Mouse (Mus musculus) erythroblast, embryonic 14.5 days (primary cell): ENCODE data around the gene Olfr557. TPM values are rescaled to one million over a fixed set of nuclear protein-coding genes. Genes with fewer than 3 reads are reported as not detected.

Source experiments
- H3K27me3 ChIP-seq: 2 replicates; pipeline ENCODE4 v1.6.1; 2012; ENCODE audit warnings: inconsistent platforms; ENCODE audit not compliant: control insufficient read depth
- H3K36me3 ChIP-seq: 2 replicates; pipeline ENCODE4 v1.6.1; 2012; ENCODE audit warnings: mild to moderate bottlenecking, inconsistent platforms; ENCODE audit not compliant: control insufficient read depth
- H3K4me1 ChIP-seq: 2 replicates; pipeline ENCODE4 v1.6.1; 2012; ENCODE audit warnings: inconsistent platforms; ENCODE audit not compliant: control insufficient read depth
- H3K4me3 ChIP-seq: replicated peaks from 2 replicates; pipeline ENCODE3; 2012; ENCODE audit warnings: moderate library complexity, mild to moderate bottlenecking, inconsistent platforms
- H3K9me3 ChIP-seq: 2 replicates; pipeline ENCODE4 v1.6.1; 2012; ENCODE audit warnings: low read length, inconsistent platforms, mixed read lengths; ENCODE audit not compliant: control insufficient read depth
- GATA1 ChIP-seq: IDR thresholded peaks from 2 replicates; pipeline ENCODE4 v1.6.1; 2012; ENCODE audit warnings: low read length, inconsistent platforms, mixed read lengths
- TAL1 ChIP-seq: IDR thresholded peaks from 3 replicates; pipeline ENCODE4 v1.6.1; 2012; ENCODE audit warnings: low read length, inconsistent platforms, mixed read lengths
- polyA plus RNA-seq: library from polyadenylated mRNA; stranded (reverse); fragments of >175 nt; gene quantifications from 2 replicates; pipeline ENCODE4 v1.2.3, GENCODE M21; 2012

The Olfr557 gene
- not detected in 2 replicates for polyA plus RNA-seq

DNA sequence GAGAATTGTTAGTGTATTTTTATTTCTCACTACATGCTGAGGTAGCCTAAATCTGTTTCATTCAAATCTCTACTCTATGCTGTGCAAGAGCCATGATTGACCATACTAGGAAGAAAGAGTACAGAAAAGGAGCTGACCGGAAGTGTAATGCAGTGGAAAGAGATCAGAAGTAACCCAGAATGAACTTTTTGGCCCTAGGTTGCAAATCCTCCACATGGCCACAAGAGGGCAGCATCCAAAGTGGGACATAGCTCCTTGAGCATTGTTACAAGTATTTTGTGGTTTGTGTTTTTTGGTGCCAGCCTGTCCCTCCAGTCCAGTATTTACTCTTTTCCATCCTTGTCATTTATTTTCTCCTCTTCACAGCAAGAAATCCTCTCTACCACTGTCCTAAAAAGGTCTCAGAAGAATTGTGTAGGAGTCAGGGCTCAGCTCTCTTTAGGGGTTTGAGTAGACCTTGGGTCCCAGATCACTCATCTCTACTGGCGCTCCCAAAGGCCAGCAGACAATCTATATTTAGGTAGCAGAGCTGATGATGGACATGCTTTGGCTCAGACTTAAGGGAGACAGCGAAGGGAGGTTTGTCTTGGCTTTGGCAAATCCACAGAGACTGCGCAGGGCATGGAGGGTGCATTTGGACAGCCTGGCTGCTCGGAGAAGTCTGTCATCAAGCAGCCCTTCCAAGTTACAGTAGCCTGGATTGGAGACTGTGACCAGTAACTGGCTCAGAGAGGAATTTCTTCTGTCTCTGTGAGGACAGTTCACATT is at the start of gene Olfr557:
Gene Olfr557 (plus strand): TSS at position 553 of the 768 bp plus-strand sequence.
- H3K27me3 ChIP-seq, result no peaks in the 10 kb centered on the region

DNA sequence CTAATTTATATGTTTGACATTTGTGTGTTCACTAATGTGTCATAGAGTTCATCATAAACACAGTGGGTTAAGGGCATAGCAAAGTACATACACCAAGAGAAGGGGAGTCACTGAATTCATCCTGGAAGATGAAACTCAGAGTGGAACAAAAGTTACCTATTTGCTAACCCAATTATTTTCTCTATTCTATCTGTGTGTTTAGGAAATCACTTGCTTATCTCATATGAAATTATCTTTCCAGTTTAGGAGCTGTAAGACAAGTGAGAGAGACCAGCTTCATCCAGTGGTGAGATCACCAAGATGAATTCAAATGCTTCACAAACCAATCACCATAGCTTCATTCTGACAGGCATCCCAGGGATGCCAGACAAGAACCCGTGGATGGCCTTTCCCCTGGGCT is 37.2 kb upstream of the Olfr557 start, which contains the start of gene Olfr555:
Gene Olfr555 (plus strand): TSS at position 301 of the 400 bp plus-strand sequence.
- Histone ChIP-seq H3K4me3 (no peak within 1 kb of the TSS), H3K4me1 (no peaks in the 10 kb centered on the region), H3K36me3 (no peaks in the 10 kb centered on the region), H3K27me3 (no peaks in the 10 kb centered on the region), H3K9me3 (no peaks in the 10 kb centered on the region)
- no peak for TF ChIP-seq TAL1
- no peak for TF ChIP-seq GATA1

More for the DNA sequence above, at the start of gene Olfr557:
- Histone ChIP-seq H3K4me1 (no peaks in the 10 kb centered on the region), H3K4me3 (no peak within 1 kb of the TSS), H3K9me3 (no peaks in the 10 kb centered on the region), H3K36me3 (no peaks in the 10 kb centered on the region)
- TF ChIP-seq TAL1, result no peak
- no peak for TF ChIP-seq GATA1

DNA sequence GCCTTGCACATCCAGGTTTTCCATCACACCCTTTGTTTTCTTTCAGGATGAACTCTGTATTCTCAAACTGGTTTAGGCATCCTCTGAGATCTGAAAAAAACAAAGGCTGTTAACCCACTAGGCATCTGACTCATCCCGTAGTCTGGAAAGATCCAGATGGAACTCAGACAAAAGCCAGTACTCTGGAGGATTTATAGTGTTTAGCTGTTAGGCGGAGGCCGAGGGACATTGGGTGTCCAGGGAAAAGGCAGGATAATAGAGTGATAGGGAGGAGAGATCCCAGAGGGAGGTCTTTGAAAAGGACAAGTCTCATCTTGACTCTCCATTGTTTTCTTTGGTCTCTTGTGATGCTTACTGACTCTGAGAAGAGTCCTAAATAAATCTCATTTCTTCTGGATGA is 31.1 kb upstream of the Olfr557 start, which contains the start of gene Olfr556:
Gene Olfr556 (plus strand): TSS at position 301 of the 400 bp plus-strand sequence.
- H3K36me3 ChIP-seq, result no peaks in the 10 kb centered on the region
- no peak for TF ChIP-seq GATA1
- TF ChIP-seq TAL1, result no peak
- H3K4me1 ChIP-seq, result no peaks in the 10 kb centered on the region

DNA sequence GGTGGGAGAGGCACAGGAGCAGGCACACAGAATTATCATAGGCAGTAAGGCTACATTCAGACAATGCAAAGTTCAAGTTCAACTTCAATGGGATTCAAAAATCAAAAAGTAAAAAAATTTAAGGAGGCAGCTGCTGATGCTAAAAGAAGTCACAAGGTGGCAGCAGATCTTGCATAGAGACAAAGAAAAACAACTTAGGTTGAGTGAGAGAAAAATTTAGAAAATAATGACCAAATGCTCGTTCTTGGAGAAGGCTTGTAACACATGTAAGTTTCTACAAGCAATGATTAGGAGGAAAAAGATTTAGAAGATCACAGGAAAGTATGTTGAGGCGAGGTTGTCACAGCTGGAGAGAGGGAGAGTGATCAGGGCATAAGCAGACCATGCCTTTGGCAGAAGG is 30.3 kb upstream of the Olfr557 start:
- H3K4me3 ChIP-seq, result no peak overlapping the region
- TF ChIP-seq GATA1 (no peak), TAL1 (no peak)
- H3K36me3 ChIP-seq, result no peaks in the 10 kb centered on the region
- H3K9me3 ChIP-seq, result no peaks in the 10 kb centered on the region
- no peaks in the 10 kb centered on the region for H3K27me3 ChIP-seq
- H3K4me1 ChIP-seq, result no peaks in the 10 kb centered on the region

More for the DNA sequence above, 31.1 kb upstream of the Olfr557 start, which contains the start of gene Olfr556:
- Histone ChIP-seq H3K4me3 (no peak within 1 kb of the TSS), H3K9me3 (no peaks in the 10 kb centered on the region), H3K27me3 (no peaks in the 10 kb centered on the region)

DNA sequence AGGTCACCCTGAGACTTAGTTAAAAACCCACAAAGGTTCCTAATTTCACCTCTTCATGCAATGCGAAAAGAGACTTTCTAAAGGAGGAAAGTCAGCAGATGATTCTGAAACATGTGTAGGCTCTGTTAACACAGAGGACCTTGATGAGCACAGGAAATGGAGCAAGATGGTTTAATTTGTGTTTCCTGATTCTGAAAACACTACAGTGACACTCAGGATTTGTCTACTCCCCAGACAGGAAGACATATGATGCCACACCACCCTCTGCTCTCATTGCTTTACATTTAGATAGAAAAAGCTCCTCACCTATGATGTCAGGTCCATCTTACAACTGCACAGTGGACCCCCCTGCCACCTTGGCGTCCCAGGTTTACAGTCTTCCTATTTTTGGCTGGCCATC is 19.5 kb upstream of the Olfr557 start:
- no peaks in the 10 kb centered on the region for H3K4me1 ChIP-seq
- H3K27me3 ChIP-seq, result no peaks in the 10 kb centered on the region
- no peak overlapping the region for H3K4me3 ChIP-seq
- no peaks in the 10 kb centered on the region for H3K36me3 ChIP-seq
- no peaks in the 10 kb centered on the region for H3K9me3 ChIP-seq
- TF ChIP-seq GATA1, result no peak
- no peak for TF ChIP-seq TAL1

DNA sequence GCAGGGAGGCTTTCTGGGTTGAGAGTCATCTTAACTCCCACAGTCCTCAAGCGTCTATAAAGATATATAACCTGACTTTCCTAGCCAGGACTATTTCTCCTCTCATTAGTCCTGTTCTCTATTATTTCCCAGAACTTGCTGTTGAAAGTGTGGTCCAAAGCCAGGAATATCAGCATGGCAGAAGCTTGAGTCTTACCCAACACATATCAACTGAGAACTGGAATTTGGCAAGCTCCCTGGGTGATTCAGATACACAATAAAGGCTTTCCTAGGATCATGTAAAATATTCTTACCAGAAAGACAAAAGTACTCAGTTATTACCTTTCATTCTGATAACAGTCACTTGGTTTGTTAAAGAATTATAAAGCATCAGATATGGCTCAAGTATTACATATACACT is 13.8 kb upstream of the Olfr557 start:
- no peaks in the 10 kb centered on the region for H3K27me3 ChIP-seq
- no peaks in the 10 kb centered on the region for H3K36me3 ChIP-seq
- no peaks in the 10 kb centered on the region for H3K9me3 ChIP-seq
- TF ChIP-seq GATA1, result no peak
- TF ChIP-seq TAL1, result no peak
- no peak overlapping the region for H3K4me3 ChIP-seq
- H3K4me1 ChIP-seq, result peaks cover 2% of the 10 kb centered on the region

DNA sequence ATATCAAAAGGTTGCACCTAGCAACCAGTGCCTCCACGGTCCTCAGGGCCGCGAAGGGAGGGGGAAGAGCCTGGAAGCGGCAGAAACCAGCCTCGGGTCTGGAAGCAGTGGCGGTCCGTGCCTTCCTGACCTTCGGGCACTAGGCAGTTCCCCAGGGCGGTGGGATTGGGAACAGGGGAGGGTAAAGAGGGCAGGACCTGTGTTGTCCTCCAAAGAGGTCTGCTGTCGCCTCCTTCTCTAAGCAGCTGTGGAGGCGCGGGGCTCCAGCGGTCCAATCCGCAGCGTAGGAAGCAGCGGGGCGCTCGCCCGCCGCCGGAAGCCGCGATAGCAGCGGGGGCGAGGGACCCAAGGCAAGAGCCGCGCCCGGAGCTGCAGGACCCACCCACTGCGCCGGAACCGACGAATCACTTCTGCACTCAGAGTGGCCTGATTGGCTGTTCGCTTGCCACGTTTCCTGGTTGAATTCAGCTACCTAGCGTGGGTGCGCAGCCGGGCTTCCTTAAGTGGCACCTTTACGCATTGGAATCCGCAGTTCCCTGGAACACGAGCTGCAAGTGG is 8.7 kb upstream of the Olfr557 start, which contains the start of gene Trim68:
Gene Trim68 (minus strand): TSS at position 384 of the 558 bp plus-strand sequence.
- TF ChIP-seq TAL1 (no peak), GATA1 (no peak)
- Histone ChIP-seq H3K27me3 (no peaks in the 10 kb centered on the region), H3K36me3 (no peaks in the 10 kb centered on the region), H3K9me3 (no peaks in the 10 kb centered on the region), H3K4me3 (peak within 1 kb of the TSS; percentile 64), H3K4me1 (peaks cover 6% of the 10 kb centered on the region)

DNA sequence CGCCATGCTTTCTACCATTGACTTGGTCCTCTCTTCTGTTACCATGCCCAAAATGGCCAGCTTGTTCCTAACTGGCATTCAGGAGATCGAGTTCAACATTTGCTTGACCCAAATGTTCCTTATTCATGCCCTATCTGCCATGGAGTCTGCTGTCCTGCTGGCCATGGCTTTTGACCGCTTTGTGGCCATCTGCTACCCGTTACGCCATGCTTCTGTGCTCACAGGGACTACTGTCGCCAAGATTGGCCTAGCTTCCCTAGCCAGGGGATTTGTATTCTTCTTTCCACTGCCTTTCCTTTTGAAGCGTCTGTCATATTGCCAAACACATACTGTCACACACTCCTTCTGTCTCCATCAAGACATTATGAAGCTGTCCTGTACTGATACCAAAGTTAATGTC is 2.8 kb downstream of the Olfr557 start:
- H3K4me1 ChIP-seq, result no peaks in the 10 kb centered on the region
- no peaks in the 10 kb centered on the region for H3K9me3 ChIP-seq
- H3K36me3 ChIP-seq, result no peaks in the 10 kb centered on the region
- no peaks in the 10 kb centered on the region for H3K27me3 ChIP-seq
- H3K4me3 ChIP-seq, result no peak overlapping the region
- no peak for TF ChIP-seq TAL1
- no peak for TF ChIP-seq GATA1

DNA sequence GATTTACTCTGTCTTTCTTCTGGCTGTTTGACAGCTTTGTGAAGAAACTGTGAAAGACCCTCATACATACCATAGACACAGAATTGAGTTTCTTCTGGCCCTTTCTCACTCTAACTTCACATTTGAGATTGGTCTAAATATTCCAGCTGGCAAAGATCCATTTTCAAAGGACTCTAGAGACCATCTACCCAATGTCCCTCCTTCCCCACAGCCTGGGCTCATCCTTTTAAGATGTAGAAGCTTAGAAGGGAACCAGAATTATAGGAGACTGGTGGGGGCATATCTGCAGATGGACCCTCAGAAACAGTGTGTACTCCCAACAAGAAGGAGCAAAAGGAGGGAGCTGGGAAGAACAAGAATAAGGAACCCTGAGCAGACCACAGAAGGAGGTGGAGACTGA is 6.2 kb downstream of the Olfr557 start, which contains the start of gene Olfr558:
Gene Olfr558 (plus strand): TSS at position 301 of the 400 bp plus-strand sequence.
- no peak within 1 kb of the TSS for H3K4me3 ChIP-seq
- no peaks in the 10 kb centered on the region for H3K36me3 ChIP-seq
- H3K27me3 ChIP-seq, result no peaks in the 10 kb centered on the region
- TF ChIP-seq GATA1 (no peak), TAL1 (no peak)
- no peaks in the 10 kb centered on the region for H3K4me1 ChIP-seq
- no peaks in the 10 kb centered on the region for H3K9me3 ChIP-seq

DNA sequence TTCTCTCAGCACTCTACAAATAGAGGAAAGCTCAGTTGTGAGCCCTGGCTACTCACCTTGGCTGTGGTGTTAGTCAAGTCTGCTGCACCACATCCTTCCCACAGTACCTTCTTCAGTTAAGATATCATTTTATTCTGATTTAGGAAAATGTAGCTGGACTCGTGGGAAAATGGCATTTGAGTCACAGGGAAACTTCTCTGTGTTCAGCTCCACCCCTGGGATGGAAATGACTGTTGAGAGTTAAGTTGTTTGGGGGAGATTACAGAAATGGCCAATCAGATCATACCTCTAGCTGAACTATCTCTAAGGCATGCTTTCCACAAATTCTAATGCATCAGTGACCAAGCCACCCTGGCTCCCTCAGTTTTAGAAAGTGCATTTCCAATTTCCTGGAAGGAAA is 23.3 kb downstream of the Olfr557 start, which contains the start of gene Olfr33:
Gene Olfr33 (minus strand): TSS at position 101 of the 400 bp plus-strand sequence.
- H3K36me3 ChIP-seq, result no peaks in the 10 kb centered on the region

More for the DNA sequence above, 23.3 kb downstream of the Olfr557 start, which contains the start of gene Olfr33:
- TF ChIP-seq TAL1, result no peak
- TF ChIP-seq GATA1, result no peak
- no peaks in the 10 kb centered on the region for H3K27me3 ChIP-seq
- no peak within 1 kb of the TSS for H3K4me3 ChIP-seq
- no peaks in the 10 kb centered on the region for H3K4me1 ChIP-seq
- no peaks in the 10 kb centered on the region for H3K9me3 ChIP-seq
